Mouse (Mus musculus): ENCODE data around the gene Daam1.

DNA sequence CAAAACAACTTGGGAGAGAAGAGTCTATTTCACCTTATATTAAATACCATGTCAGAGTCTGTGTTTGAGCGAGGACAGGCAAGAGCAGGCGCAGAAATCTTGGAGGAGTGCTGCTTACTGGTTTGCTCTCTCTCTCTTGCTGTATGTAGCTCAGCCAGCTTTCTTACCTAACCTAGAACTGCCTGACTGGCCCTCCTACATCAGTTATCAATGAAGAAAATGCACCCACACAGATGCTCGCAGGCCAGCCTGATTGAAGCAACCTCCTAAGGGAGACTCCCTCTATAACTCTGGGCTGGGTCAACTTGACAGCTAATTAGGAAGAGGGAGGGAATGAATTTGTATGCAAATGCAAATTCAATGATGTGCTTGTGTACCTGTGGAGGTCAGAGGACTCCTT lies 8.8 kb downstream of the Daam1 start:
- no peak for TF ChIP-seq CTCF (IDR thresholded peaks at IDR 0.05; ENCODE audit: low read depth, low read length)
- TF ChIP-seq POLR2A (IDR thresholded peaks at IDR 0.05; ENCODE audit: extremely low read depth, insufficient read depth, low read length), result no peak
